Mouse (Mus musculus) limb, embryonic 10.5 days (tissue): ENCODE results near the gene Zfp771. TPM values are rescaled to one million over a fixed set of nuclear protein-coding genes. Genes with fewer than 3 reads are reported as not detected.
"Not testable (repeated sequence)": the region's sequence is repeated elsewhere in the genome, so short reads cannot be mapped to it uniquely, and the experiment has no call there.

Source experiments
- DNase-seq: peaks from one replicate; pipeline ENCODE4 v3.0.0-alpha.2; 2017; ENCODE audit warnings: low spot score
- H3K27ac ChIP-seq: fragments of 300-500 bp; sonication (generic); 2 replicates; pipeline ENCODE4 v1.5.1; 2016; ENCODE audit warnings: mild to moderate bottlenecking
- H3K27me3 ChIP-seq: fragments of 300-500 bp; sonication (generic); 2 replicates; pipeline ENCODE4 v1.6.1; 2016; ENCODE audit warnings: low read depth, mild to moderate bottlenecking; ENCODE audit not compliant: poor library complexity, severe bottlenecking
- H3K36me3 ChIP-seq: fragments of 300-500 bp; sonication (generic); 2 replicates; pipeline ENCODE4 v1.6.1; 2016; ENCODE audit warnings: mild to moderate bottlenecking, moderate library complexity
- H3K4me1 ChIP-seq: fragments of 300-500 bp; sonication (generic); 2 replicates; pipeline ENCODE4 v1.6.1; 2016
- H3K4me3 ChIP-seq: fragments of 300-500 bp; sonication (generic); 2 replicates; pipeline ENCODE4 v1.5.1; 2016; ENCODE audit warnings: mild to moderate bottlenecking, moderate library complexity
- H3K9me3 ChIP-seq: fragments of 300-500 bp; sonication (generic); replicated peaks from 2 replicates; pipeline ENCODE4 v1.6.1; 2016; ENCODE audit warnings: mild to moderate bottlenecking
- WGBS: fragments of 180-500 bp; shearing (Covaris S2); methylation state at CpG from one replicate; pipeline ENCODE4 v1.1.7; 2016; 5-methylcytosine and 5-hydroxymethylcytosine counted together
- polyA plus RNA-seq: library from polyadenylated mRNA; unstranded; fragments of >200 nt; fragmentation: Nextera tagmentation; extraction: Ambion mirVana; gene quantifications from 2 replicates; pipeline ENCODE4 v1.2.1, GENCODE M21; 2016

Zfp771 gene
- polyA plus RNA-seq, 1 experiment from 2014 or later = 70.6 TPM

GRCm38 (mm10) chr7:127244658-127245510 is 810 bp downstream of the Zfp771 start:
- Histone ChIP-seq H3K4me3 (peak overlapping the region; percentile 85), H3K9me3 (no peaks in the 10 kb centered on the region), H3K4me1 (peaks cover 30% of the 10 kb centered on the region), H3K27me3 (no peaks in the 10 kb centered on the region), H3K36me3 (peaks cover 42% of the 10 kb centered on the region), H3K27ac (peak overlapping the region; percentile 95)
- DNase-seq = no peak
- WGBS = 11% methylated on average over 32 of the region's 33 CpGs

- H3K9me3 ChIP-seq, H3K27ac ChIP-seq, H3K27me3 ChIP-seq, DNase-seq, H3K4me3 ChIP-seq: not testable (repeated sequence)
- peaks cover 30% of the 10 kb centered on the region for H3K4me1 ChIP-seq
- peaks cover 70% of the 10 kb centered on the region for H3K36me3 ChIP-seq
- 90% methylated on average over 8 of the region's 8 CpGs for WGBS
These were observed 6.4 kb downstream of the Zfp771 start for GRCm38 (mm10) chr7:127250511-127250910.

GRCm38 (mm10) chr7:127252414-127252813 is 8.3 kb downstream of the Zfp771 start:
- no peak overlapping the region for H3K27ac ChIP-seq
- peaks cover 18% of the 10 kb centered on the region for H3K4me1 ChIP-seq
- no peaks in the 10 kb centered on the region for H3K27me3 ChIP-seq
- DNase-seq = no peak
- H3K4me3 ChIP-seq = no peak overlapping the region
- WGBS = 92% methylated on average over 2 of the region's 2 CpGs
- no peaks in the 10 kb centered on the region for H3K9me3 ChIP-seq
- peaks cover 71% of the 10 kb centered on the region for H3K36me3 ChIP-seq

- DNase-seq = no peak
- no peaks in the 10 kb centered on the region for H3K9me3 ChIP-seq
- peak overlapping the region; percentile 91; the same call in 1 of the 2 replicates for H3K27ac ChIP-seq
- H3K4me3 ChIP-seq = peak overlapping the region; percentile 64
- H3K27me3 ChIP-seq = no peaks in the 10 kb centered on the region
- 85% methylated on average over 6 of the region's 6 CpGs for WGBS
- peaks cover 18% of the 10 kb centered on the region for H3K4me1 ChIP-seq
- peaks cover 72% of the 10 kb centered on the region for H3K36me3 ChIP-seq
These were observed 9.3 kb downstream of the Zfp771 start for GRCm38 (mm10) chr7:127253341-127253740.

- H3K4me3 ChIP-seq = peak overlapping the region; percentile 64
- WGBS = 1% methylated on average over 136 of the region's 136 CpGs
- no peaks in the 10 kb centered on the region for H3K9me3 ChIP-seq
- DNase-seq = peak; percentile 95
- no peaks in the 10 kb centered on the region for H3K27me3 ChIP-seq
- peaks cover 22% of the 10 kb centered on the region for H3K4me1 ChIP-seq
- H3K36me3 ChIP-seq = peaks cover 74% of the 10 kb centered on the region
- H3K27ac ChIP-seq = peak overlapping the region; percentile 91
These were observed 10.0 kb downstream of the Zfp771 start for GRCm38 (mm10) chr7:127253821-127254769.

- H3K36me3 ChIP-seq = peaks cover 68% of the 10 kb centered on the region
- peak overlapping the region; percentile 64 for H3K4me3 ChIP-seq
- H3K4me1 ChIP-seq = peaks cover 31% of the 10 kb centered on the region
- DNase-seq = no peak
- WGBS = 23% methylated on average over 4 of the region's 4 CpGs
- no peaks in the 10 kb centered on the region for H3K9me3 ChIP-seq
- peak overlapping the region; percentile 91 for H3K27ac ChIP-seq
- no peaks in the 10 kb centered on the region for H3K27me3 ChIP-seq
These were observed 10.9 kb downstream of the Zfp771 start for GRCm38 (mm10) chr7:127255008-127255407.

- WGBS = 86% methylated on average over 2 of the region's 2 CpGs
These were observed 11.9 kb downstream of the Zfp771 start for GRCm38 (mm10) chr7:127255965-127256364.

GRCm38 (mm10) chr7:127256518-127256917 is 12.4 kb downstream of the Zfp771 start:
- Histone ChIP-seq H3K27ac (no peak overlapping the region), H3K9me3 (no peaks in the 10 kb centered on the region), H3K36me3 (peaks cover 56% of the 10 kb centered on the region), H3K4me3 (no peak overlapping the region), H3K4me1 (peaks cover 38% of the 10 kb centered on the region), H3K27me3 (no peaks in the 10 kb centered on the region)
- DNase-seq = no peak
- 88% methylated on average over 5 of the region's 5 CpGs for WGBS

More at GRCm38 (mm10) chr7:127255965-127256364, 11.9 kb downstream of the Zfp771 start:
- Histone ChIP-seq H3K4me1 (peaks cover 34% of the 10 kb centered on the region), H3K27ac (no peak overlapping the region), H3K4me3 (no peak overlapping the region), H3K9me3 (no peaks in the 10 kb centered on the region), H3K27me3 (no peaks in the 10 kb centered on the region), H3K36me3 (peaks cover 60% of the 10 kb centered on the region)
- DNase-seq = no peak

- peaks cover 31% of the 10 kb centered on the region for H3K4me1 ChIP-seq
- H3K9me3 ChIP-seq = no peaks in the 10 kb centered on the region
- H3K27ac ChIP-seq = no peak overlapping the region
- no peaks in the 10 kb centered on the region for H3K27me3 ChIP-seq
- H3K4me3 ChIP-seq = peak overlapping the region; percentile 69
- WGBS = 80% methylated on average over 8 of the region's 8 CpGs
- no peak for DNase-seq
- peaks cover 41% of the 10 kb centered on the region for H3K36me3 ChIP-seq
These were observed 15.3 kb downstream of the Zfp771 start for GRCm38 (mm10) chr7:127259186-127259905.

- peak; percentile 95 for DNase-seq
- H3K27ac ChIP-seq = peak within 1 kb of the TSS; percentile 87
- under 1% methylated on average over 50 of the region's 50 CpGs for WGBS
- H3K4me1 ChIP-seq = peaks cover 21% of the 10 kb centered on the region
- peaks cover 39% of the 10 kb centered on the region for H3K36me3 ChIP-seq
- H3K27me3 ChIP-seq = no peaks in the 10 kb centered on the region
- peak within 1 kb of the TSS; percentile 69 for H3K4me3 ChIP-seq
- no peaks in the 10 kb centered on the region for H3K9me3 ChIP-seq
These were observed 16.4 kb downstream of the Zfp771 start, which contains the start of gene Dctpp1 for GRCm38 (mm10) chr7:127260309-127261111. Gene Dctpp1, minus strand, starts transcription at chr7:127260709.

GRCm38 (mm10) chr7:127262218-127262961 is 18.3 kb downstream of the Zfp771 start:
- H3K4me3 ChIP-seq = no peak overlapping the region
- no peaks in the 10 kb centered on the region for H3K27me3 ChIP-seq
- H3K27ac ChIP-seq = no peak overlapping the region
- 91% methylated on average over 10 of the region's 10 CpGs for WGBS
- H3K4me1 ChIP-seq = peaks cover 21% of the 10 kb centered on the region
- no peak for DNase-seq
- no peaks in the 10 kb centered on the region for H3K9me3 ChIP-seq
- peaks cover 20% of the 10 kb centered on the region for H3K36me3 ChIP-seq
